Mouse (Mus musculus) 3T3-L1 (cell line): ENCODE data around the gene Ifi211.
"Not testable (repeated sequence)": the region's sequence is repeated elsewhere in the genome, so short reads cannot be mapped to it uniquely, and the experiment has no call there.

Experiments used
- DNase-seq: peaks from one replicate; pipeline ENCODE4 v3.0.0-alpha.2; 2015; ENCODE audit warnings: low read depth, low spot score

The Ifi211 gene

DNA sequence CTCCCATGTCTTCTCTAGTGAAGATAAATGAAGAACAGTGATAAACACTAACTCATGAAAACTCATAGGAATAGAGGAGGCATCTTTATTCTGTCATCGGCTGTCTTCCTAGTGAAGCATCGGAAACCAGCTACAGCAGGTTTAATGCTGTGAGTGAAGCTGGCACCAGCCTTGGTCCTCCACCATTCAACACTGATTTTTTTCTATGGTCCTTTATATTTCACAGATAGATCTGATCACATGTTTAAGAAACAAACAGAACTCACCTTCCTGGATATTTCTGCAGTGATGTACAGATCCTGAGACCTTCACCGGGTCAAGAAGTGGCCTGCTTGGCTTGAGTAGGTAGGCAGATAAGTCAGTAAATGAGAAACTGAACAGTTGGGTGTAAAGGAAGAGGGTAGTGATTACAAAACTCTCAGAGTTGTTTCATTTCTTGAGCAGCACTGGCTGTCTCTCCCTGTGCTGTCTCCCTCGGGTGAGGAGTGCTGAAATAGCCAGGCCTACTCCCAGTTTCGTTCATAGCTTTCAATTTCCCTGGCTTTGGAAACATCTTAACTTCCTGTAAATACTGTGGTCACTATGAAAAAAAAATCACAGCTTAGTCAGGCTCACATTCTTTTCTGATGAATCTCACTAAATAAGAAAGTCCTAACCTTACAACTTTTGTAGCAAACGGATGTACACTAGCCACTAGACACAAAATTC is at the start of gene Ifi211:
Gene Ifi211, minus strand, starts transcription at position 499 of the 708 bp plus-strand sequence.
- DNase-seq = peak; percentile 97

- peak; percentile 17 for DNase-seq
Measured at GRCm38 (mm10) chr1:173961491-173961890, 48.6 kb upstream of the Ifi211 start.

DNA sequence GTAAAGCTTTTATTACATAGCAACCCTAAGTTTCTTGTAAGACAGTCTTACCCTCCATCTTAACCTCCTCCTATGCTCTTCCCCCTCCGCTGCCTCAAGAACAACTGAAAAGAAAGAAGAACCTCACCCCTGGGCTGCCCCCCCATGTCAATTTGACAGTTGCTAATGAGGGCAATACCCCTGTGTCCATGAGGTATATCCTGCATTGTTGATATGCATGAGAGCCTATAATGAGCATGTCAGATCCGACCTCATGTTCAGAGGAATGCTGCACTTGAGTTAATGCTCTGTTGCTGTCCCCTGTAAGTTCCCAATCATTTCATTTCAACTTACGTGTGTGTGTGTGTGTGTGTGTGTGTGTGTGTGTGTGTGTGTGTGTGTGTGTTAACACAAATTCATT is 47.2 kb upstream of the Ifi211 start:
- not testable (repeated sequence) for DNase-seq

GRCm38 (mm10) chr1:173955839-173956527 is 43.1 kb upstream of the Ifi211 start:
- not testable (repeated sequence) for DNase-seq

GRCm38 (mm10) chr1:173955071-173955796 is 42.4 kb upstream of the Ifi211 start:
- DNase-seq = peak; percentile 92

- DNase-seq = peak; percentile 2
Measured at GRCm38 (mm10) chr1:173953563-173953962, 40.7 kb upstream of the Ifi211 start.

DNA sequence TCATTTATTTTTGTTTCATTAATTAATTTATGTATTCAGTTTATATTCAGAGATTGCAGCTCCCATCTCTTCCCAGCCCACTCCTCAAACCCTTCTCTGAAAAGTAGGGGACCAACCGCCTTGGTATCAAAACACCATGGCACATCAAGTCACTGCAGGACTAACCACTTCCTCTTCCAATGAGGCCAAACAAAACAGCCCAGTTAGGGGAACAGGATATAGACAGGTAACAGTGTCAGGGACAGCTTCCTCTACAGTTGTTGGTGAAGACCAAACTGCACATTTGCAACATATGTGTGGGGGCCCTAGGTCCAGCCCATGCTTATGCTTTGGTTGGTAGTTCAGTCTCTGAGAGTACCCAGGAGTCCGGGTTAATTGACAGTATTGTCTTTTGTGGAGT is 36.2 kb upstream of the Ifi211 start:
- DNase-seq = peak; percentile 1

DNA sequence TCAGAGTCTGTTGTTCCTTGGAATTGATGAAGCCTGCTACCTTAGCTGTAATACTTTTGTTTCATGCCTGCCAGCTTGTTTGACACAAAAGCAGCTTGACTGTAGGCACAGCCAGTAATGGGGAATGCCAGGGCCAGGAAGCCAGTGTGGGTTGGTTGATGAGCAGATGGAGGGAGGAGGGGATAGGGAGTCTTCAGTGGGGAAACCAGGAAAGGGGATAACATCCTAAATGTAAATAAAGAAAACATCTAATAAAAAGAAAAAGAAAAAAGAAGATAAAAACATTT is 29.9 kb upstream of the Ifi211 start:
- DNase-seq = peak; percentile 75

DNA sequence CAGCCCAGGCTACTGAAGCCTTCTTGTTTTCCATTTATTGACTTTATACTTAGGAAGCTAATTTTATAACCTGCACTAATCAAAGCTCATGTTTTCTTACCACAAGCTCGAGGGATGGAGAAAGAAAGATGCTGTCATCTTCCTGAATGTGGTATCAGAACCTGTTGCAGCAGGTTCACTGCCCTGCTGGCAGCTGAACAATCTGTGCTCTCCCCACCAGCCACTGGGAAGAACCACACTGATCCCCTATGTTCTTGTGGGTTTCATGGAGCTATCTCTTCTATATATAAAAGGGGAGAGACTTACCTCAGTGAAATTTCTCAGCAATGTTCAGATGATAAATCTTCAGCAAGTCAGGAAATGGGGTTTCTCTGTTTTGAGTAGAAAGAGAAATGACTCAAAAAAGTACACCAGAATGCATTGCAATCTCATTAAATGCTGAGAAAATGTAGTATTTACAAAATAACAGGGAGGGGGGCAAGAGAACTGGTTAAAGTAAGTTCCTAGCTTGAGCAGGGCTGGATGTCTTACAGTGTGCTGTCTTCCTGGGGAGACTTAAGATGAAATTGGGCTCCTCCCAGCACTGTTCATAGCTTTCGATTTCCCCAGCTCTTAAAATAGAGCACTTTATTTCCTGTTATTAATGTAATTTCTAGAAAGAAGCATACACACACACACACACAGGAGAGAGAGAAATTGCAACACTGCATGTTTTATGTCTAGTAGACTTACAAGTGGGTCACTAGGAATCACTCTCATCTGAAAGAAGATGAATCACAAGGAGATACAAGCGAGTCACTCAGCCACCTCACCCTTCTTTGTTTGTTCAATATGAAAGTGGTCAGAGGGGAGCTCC is 29.3 kb upstream of the Ifi211 start, which contains the start of the genes Mndal and Ifi203:
Gene Mndal, minus strand, starts transcription at position 568 of the 856 bp plus-strand sequence.
Gene Ifi203, minus strand, starts transcription at position 749 of the 856 bp plus-strand sequence.
- DNase-seq = peak; percentile 39

GRCm38 (mm10) chr1:173941522-173941921 is 28.7 kb upstream of the Ifi211 start:
- DNase-seq = not testable (repeated sequence)

DNA sequence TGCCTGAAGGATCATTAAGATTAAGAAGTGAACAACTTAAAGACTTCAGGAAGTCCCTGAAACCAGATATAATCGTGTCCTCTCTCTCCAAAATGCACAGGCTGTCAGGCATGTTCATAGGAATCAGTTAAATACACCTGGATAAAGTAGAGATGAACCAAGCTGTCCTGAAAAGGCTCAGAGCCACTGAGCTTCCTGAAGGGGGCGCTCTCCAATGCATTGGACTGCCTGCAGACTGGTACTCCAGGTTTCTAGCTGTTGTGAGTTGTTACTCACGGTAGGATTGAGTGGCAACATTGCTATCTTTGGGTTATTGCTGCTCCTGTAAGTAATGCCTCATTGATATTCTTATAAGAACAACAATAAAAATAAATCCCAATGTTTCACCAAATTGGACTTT is 6.4 kb upstream of the Ifi211 start:
- DNase-seq = not testable (repeated sequence)

GRCm38 (mm10) chr1:173914559-173914958 is 1.7 kb upstream of the Ifi211 start:
- DNase-seq = no peak

DNA sequence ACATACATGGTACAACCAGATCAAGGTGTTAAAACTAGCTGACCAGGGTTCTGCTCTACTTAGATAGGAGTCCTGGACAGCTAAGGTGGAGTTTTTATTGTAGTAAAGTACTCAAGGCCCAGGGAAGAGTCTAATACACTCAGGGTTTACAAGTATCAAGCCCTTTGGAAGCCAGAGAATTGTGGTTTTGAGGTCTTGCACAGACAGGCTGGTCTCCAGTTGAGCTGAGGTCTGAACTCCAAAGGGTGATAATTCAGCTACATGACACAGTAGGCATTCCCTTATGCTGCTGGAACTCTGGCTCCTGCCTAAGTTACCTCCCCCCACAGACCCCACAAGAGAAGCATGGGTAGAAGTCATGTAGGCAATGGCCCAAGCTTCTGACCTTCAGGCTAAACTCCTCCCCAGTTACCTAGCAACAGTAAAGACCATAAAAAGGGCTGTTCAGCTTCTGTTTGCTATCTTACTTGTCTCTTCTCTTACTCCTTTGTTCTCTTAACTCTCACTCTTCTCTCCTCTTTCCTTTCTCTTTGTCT is 478 bp upstream of the Ifi211 start:
- peak; percentile 78 for DNase-seq

DNA sequence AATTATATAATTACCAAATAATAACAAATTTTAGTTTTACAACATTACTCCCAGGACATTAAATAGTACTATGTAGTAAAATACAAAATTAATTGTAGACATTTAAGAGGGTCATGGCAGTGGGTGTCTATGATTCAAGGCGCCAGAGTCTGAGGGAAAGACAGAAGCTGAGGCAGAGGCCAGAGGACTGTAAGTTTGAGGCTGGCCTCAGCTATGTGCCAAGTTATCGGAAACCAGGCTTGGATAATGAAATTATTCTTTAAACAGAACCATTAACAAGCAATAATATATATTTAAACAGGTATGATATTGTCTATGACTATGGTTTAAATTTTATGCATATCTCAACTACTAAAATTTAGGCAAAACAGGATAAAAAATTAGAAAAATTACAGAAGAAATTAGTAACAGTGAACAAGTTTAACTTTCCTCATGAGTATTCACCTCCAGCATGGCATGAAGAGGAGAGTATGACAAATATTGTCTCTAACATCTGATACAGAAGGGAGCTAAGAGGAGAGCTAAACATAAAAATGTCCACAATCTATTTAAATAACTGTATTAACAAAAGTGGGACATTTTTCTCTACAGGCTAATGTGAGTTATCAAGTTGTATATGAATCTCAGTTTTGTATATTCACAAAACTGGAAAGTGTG is 910 bp downstream of the Ifi211 start:
- peak; percentile 60 for DNase-seq

DNA sequence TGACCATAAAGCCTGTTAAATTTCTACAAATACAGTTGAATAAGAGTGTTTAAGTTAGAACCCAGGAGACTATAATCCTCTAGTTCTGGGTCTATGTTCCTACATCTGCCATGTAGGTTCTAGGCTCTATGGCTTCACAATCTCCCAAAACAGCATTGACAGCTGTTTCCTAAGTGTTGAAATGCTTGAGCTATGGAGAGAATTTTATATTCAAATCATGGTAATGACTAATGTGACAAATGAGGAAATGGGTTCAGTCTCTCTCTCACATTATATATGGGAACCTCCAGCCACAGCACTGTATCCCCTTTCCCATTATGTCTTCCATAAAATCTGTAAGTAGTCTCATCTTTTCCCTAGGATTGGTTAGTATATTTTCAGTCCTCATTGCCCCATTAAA is 4.5 kb downstream of the Ifi211 start:
- not testable (repeated sequence) for DNase-seq

DNA sequence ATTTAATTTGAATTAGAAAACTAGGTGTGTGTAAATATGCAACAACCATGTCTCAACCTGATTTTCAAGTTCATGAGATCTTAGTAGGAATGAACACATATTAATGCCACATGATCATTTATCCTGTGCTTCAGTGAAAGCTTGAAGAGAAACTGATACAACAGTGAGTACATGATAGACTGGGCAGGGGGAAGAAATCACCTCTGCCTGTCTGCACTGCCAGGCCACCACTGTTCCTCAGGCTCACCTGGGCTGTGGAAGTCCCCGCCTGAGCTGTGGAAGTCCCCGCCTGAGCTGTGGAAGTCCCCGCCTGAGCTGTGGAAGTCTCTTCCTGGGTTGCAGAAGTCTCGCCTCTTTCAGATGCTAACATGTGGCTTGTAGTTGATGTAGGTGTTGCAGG is 7.0 kb downstream of the Ifi211 start:
- not testable (repeated sequence) for DNase-seq

DNA sequence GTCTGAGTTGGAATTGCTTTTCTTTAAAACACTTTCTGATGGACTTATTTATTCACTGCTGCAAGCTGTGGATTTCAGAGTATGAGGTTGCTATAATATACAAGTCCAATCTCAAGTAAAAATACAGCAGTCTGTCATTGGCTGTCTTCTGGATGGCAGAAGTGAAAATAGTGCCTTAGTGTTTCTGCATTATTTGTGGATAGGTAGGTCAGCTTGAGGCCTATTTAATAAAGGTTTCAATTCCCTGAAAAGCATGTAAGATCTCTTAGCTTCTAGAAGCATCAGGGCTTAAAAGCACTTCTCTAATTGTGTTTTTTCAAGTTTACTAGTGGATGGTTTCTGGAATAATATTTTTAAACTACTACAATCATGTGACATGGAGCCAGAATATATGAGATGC is 23.1 kb downstream of the Ifi211 start:
- DNase-seq = not testable (repeated sequence)

GRCm38 (mm10) chr1:173887026-173887787 is 25.6 kb downstream of the Ifi211 start:
- not testable (repeated sequence) for DNase-seq

GRCm38 (mm10) chr1:173880004-173880666 is 32.7 kb downstream of the Ifi211 start:
- DNase-seq = peak; percentile 84
